Mouse (Mus musculus) liver, postnatal 0 days (tissue): ENCODE measurements around the gene Tpm3.

Source experiments
- CTCF ChIP-seq: sonication (generic); IDR thresholded peaks from 2 replicates; pipeline ENCODE4 v1.5.1; 2016; ENCODE audit warnings: antibody characterized with exemption, low read depth
- EP300 ChIP-seq: IDR thresholded peaks from 2 replicates; pipeline ENCODE4 v1.6.1; 2016; ENCODE audit warnings: antibody characterized with exemption, low read depth, mild to moderate bottlenecking

GRCm38 (mm10) chr3:90134483-90134882 is 62.0 kb downstream of the Tpm3 start:
- TF ChIP-seq CTCF: no peak
- TF ChIP-seq EP300: no peak
